Mouse (Mus musculus) kidney, embryonic 15.5 days (tissue): ENCODE measurements around the gene Tbc1d12. TPM values are rescaled to one million over a fixed set of nuclear protein-coding genes. Genes with fewer than 3 reads are reported as not detected.
A peak's percentile ranks its signal among the peaks of the same experiment; 100 is the strongest.
"Not testable (repeated sequence)": the region's sequence is repeated elsewhere in the genome, so short reads cannot be mapped to it uniquely, and the experiment has no call there.

Experiments
- ATAC-seq: fragments of 200-750 bp; cut with Nextera tagmentation; replicated peaks from 2 replicates; pipeline ENCODE4 v1.8.0; 2017; ENCODE audit warnings: moderate TSS enrichment; ENCODE audit not compliant: low FRiP score
- H3K27ac ChIP-seq: fragments of 300-500 bp; sonication (generic); 2 replicates; pipeline ENCODE4 v1.5.1; 2015; ENCODE audit warnings: mild to moderate bottlenecking, inconsistent platforms
- H3K27me3 ChIP-seq: fragments of 300-500 bp; sonication (generic); 2 replicates; pipeline ENCODE4 v1.6.1; 2015; ENCODE audit warnings: inconsistent platforms
- H3K36me3 ChIP-seq: fragments of 300-500 bp; sonication (generic); 2 replicates; pipeline ENCODE4 v1.6.1; 2015; ENCODE audit warnings: inconsistent platforms
- H3K4me1 ChIP-seq: fragments of 300-500 bp; sonication (generic); 2 replicates; pipeline ENCODE4 v1.6.1; 2015; ENCODE audit warnings: inconsistent platforms
- H3K4me2 ChIP-seq: fragments of 300-500 bp; sonication (generic); 2 replicates; pipeline ENCODE4 v1.6.1; 2015; ENCODE audit warnings: moderate library complexity, mild to moderate bottlenecking, inconsistent platforms
- H3K4me3 ChIP-seq: fragments of 300-500 bp; sonication (generic); replicated peaks from 2 replicates; pipeline ENCODE4 v1.5.1; 2015; ENCODE audit warnings: mild to moderate bottlenecking, inconsistent platforms
- H3K9ac ChIP-seq: fragments of 300-500 bp; sonication (generic); 2 replicates; pipeline ENCODE4 v1.6.1; 2015; ENCODE audit warnings: mild to moderate bottlenecking, inconsistent platforms
- H3K9me3 ChIP-seq: fragments of 300-500 bp; sonication (generic); replicated peaks from 2 replicates; pipeline ENCODE4 v1.6.1; 2016; ENCODE audit warnings: inconsistent platforms
- WGBS: fragments of 180-500 bp; shearing (Covaris S2); methylation state at CpG from one replicate; pipeline ENCODE4 v1.1.7; 2015; ENCODE audit warnings: mixed read lengths; 5-methylcytosine and 5-hydroxymethylcytosine counted together
- polyA plus RNA-seq: library from polyadenylated mRNA; unstranded; fragments of >200 nt; fragmentation: Nextera tagmentation; extraction: Ambion mirVana; gene quantifications from 2 replicates; pipeline ENCODE4 v1.2.1, GENCODE M21; 2015

The Tbc1d12 gene
- polyA plus RNA-seq, 1 experiment from 2014 or later, result 2.4 TPM

DNA sequence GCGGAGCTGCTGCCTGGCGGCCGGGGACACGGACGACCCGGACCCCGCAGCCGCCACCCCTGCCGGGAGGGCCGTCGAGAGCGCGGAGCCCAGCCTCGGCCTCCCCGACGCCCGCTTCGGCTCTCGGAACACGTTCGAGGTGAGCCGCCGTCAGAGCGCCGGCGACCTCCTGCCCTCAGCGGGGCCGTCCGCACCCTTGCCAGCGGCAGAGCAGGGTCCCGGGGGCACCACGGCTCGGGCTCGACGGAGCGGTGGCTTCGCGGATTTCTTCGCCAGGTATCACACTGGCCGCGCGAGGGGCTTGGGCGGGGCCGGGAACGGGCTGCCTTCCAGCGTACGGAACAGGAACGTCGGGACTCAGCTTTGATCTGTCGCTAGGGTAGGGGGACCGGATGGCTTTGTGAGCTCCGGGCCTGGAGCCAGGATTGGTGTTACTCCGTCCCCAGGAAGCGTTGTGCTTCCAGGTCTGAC, 827 bp downstream of the Tbc1d12 start:
- H3K4me1 ChIP-seq, result peaks cover 11% of the 10 kb centered on the region; the same call in 1 of the 2 replicates
- WGBS, result under 1% methylated on average over 54 of the region's 54 CpGs
- H3K27me3 ChIP-seq, result no peaks in the 10 kb centered on the region
- H3K4me3 ChIP-seq, result peak overlapping the region; percentile 86
- H3K36me3 ChIP-seq, result no peaks in the 10 kb centered on the region
- peak overlapping the region; percentile 75 for H3K4me2 ChIP-seq
- H3K9me3 ChIP-seq, result no peaks in the 10 kb centered on the region
- H3K27ac ChIP-seq, result peak overlapping the region; percentile 88
- peak overlapping the region; percentile 85 for H3K9ac ChIP-seq
- ATAC-seq, result peak; percentile 68

DNA sequence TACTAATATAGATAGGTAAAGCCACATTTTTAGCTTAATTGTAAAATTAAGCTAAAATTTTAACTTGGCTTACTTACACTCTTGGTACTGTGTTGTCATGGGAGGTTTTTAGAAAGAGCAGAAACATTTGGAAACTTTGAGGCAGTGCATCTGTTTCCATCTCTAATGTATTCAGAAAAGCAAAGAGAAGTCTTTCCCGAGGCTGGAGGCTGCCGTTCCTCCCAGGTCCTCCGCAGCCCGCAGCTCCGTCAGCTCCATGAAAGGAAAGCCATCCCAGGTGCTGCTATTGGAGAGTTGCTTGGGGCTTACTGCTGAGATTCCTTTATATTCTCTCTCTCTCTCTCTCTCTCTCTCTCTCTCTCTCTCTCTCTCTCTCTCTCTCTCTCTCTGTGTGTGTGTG, 8.4 kb downstream of the Tbc1d12 start:
- WGBS, result 82% methylated on average over 5 of the region's 5 CpGs
- H3K4me2 ChIP-seq, result no peak overlapping the region
- no peak overlapping the region for H3K4me3 ChIP-seq
- H3K9me3 ChIP-seq, result no peaks in the 10 kb centered on the region
- no peak overlapping the region for H3K27ac ChIP-seq
- no peak for ATAC-seq
- no peaks in the 10 kb centered on the region for H3K36me3 ChIP-seq
- H3K27me3 ChIP-seq, result no peaks in the 10 kb centered on the region
- H3K4me1 ChIP-seq, result no peaks in the 10 kb centered on the region
- no peak overlapping the region for H3K9ac ChIP-seq

DNA sequence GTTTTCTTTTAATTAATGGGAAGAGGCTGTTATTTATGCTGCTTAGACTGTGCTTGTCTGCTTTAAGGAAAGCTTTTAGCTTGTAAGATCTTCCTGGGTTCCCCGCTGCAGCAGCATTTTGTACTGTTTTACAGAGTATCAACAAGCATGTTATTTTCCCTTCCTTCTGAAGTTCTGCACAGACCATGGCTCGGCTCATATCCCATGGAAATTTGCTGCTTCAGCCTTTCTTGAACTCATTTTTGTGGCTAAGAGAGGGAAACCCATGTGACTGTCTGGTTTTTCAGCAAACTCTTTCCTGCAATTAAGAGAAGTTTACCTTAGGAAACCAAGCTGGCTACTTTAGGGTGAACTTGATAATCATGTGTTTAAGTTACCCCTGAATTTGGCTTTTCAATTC, 10.0 kb downstream of the Tbc1d12 start:
- Histone ChIP-seq H3K36me3 (no peaks in the 10 kb centered on the region), H3K4me1 (no peaks in the 10 kb centered on the region), H3K9ac (no peak overlapping the region), H3K4me2 (no peak overlapping the region), H3K9me3 (no peaks in the 10 kb centered on the region), H3K4me3 (no peak overlapping the region), H3K27ac (no peak overlapping the region), H3K27me3 (no peaks in the 10 kb centered on the region)
- 63% methylated on average over 2 of the region's 2 CpGs for WGBS
- ATAC-seq, result no peak

DNA sequence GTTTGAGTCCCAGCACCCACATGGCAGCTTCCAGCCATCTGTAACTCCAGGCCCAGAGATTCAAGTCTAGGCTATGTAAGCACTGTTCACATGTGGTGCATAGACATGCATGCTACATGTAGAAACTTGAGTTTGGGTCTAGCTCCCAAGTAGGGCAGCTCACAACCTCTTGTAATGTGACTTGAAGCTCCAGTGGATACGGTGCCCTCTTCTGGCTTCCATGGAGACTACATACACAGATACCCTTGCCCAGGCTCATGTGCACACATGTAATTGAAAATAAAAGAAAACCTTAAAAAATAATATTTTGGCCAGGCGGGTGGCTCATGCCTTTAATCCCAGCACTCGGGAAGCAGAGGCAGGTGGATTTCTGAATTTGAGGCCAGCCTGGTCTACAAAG, 21.8 kb downstream of the Tbc1d12 start:
- 95% methylated on average over 3 of the region's 3 CpGs for WGBS
- ATAC-seq, result no peak

DNA sequence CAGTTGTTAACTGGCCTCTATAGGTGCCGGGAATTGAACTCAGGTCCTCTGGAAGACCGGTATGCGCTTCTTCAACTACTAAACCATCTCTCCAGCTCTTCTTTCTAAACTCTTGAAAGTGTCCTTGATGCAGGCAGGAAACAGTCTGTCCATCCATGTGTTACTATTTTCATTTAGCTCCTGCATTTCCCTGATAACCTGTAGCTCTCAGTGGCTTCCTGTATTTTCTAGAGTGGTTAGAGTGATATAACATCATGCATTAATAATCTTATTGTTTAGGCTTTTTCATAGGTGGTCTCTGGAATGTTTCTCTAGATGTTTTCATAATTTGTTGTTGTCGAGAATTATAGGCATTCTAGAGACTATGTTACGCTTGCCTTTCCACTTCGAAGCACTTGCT, 26.1 kb downstream of the Tbc1d12 start:
- WGBS, result 94% methylated on average over 6 of the region's 6 CpGs

More for the DNA sequence above, 21.8 kb downstream of the Tbc1d12 start:
- Histone ChIP-seq H3K4me1 (no peaks in the 10 kb centered on the region), H3K36me3 (no peaks in the 10 kb centered on the region), H3K27ac (no peak overlapping the region), H3K4me2 (no peak overlapping the region), H3K4me3 (no peak overlapping the region), H3K27me3 (no peaks in the 10 kb centered on the region), H3K9me3 (no peaks in the 10 kb centered on the region), H3K9ac (no peak overlapping the region)

DNA sequence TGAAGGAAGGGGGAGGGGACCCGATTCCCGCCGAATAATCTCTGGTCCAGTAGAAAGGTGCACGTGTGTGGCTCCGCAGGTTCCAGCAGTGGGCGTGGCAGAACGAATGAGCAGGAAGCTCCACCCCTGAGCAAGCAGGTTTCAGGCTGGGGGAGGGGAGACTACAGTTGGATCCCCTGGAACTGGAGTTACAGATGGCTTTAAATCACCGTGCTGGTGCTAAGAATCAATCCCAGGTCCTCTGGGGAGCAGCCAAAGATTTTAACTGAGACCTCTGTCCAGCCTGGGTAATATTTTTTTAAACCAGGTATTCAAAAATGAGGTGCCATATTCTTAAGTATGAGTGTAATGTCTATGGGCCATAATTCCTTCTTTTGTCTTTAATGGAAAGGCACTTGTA, 38.4 kb downstream of the Tbc1d12 start:
- not testable (repeated sequence) for H3K27ac ChIP-seq, ATAC-seq, H3K4me3 ChIP-seq, H3K4me2 ChIP-seq, H3K27me3 ChIP-seq, H3K9me3 ChIP-seq, H3K4me1 ChIP-seq, H3K36me3 ChIP-seq, H3K9ac ChIP-seq
- WGBS, result 83% methylated on average over 3 of the region's 8 CpGs

More for the DNA sequence above, 26.1 kb downstream of the Tbc1d12 start:
- Histone ChIP-seq H3K4me3 (no peak overlapping the region), H3K36me3 (no peaks in the 10 kb centered on the region), H3K4me2 (no peak overlapping the region), H3K4me1 (no peaks in the 10 kb centered on the region), H3K9me3 (no peaks in the 10 kb centered on the region), H3K27ac (no peak overlapping the region), H3K9ac (no peak overlapping the region), H3K27me3 (no peaks in the 10 kb centered on the region)
- no peak for ATAC-seq

DNA sequence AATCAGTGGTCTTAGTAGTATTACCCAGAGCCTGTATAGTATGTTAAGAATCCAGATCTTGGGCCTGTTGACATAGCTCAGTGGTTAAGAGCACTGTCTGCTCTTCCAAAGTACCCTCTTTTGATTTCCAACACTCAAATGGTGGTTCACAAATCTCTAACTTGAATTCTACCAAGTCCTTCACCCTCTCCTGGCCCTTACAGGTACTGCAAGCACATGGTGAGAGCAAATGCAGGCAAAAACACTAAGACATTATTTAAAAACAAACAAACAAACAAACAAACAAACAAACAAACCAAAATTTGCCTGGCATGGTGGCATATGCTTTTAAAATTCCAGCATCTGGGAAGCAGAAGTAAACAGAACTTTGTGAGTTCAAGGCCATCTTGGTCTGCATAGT, 43.9 kb downstream of the Tbc1d12 start:
- Histone ChIP-seq H3K4me3 (no peak overlapping the region), H3K36me3 (no peaks in the 10 kb centered on the region; the same call in 1 of the 2 replicates), H3K27ac (no peak overlapping the region), H3K9me3 (no peaks in the 10 kb centered on the region), H3K4me2 (no peak overlapping the region), H3K9ac (no peak overlapping the region), H3K27me3 (no peaks in the 10 kb centered on the region), H3K4me1 (0 out of 2 replicates have a peak, but pooled peaks cover 3% of the 10 kb centered on the region)
- no peak for ATAC-seq

DNA sequence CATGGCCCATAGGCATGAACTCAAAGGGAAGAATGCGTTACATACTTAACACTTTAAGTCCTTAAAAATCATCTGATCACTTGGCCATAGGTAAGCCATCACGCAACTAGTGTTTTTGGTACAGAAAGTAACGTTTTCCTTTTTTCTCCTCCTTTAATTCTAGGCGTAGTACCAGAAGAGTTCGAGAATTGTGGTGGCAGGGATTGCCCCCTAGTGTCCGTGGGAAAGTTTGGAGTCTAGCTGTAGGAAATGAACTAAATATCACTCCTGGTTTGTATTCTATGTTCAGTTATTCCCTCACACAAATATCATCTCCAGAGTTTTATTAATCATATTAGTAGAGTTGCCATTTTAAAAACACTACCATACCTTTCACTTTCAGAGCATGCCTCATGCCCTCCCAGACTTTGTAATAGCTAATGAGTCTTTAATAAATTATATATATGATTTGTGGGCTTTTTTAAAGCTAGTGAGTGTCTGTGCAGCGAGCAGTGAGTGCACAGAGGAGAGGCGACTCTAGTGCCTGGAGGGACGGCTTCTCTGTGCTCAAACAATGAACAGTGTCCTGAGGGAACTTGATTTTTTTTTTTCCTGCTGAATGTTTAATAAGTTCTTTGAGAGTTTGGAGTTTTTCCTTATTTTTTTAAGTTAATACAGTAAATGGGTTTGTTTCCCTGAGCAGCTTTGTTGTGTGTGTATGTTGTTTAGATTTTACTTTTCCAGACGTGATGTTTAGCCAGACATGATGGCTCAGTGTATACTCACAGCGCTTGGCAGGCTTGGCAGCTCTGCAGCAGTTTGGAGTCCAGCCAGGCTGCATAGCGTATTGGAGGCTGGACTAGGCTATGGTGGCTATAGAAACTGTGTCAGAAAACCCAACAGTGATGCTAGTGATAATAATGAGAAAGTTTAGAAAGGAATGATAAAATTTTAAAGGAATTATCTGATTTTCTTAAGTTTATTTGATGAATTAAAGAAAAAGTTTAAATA, 65.1 kb downstream of the Tbc1d12 start:
- Histone ChIP-seq H3K27ac (no peak overlapping the region), H3K4me1 (no peaks in the 10 kb centered on the region), H3K4me2 (no peak overlapping the region), H3K9ac (no peak overlapping the region), H3K9me3 (no peaks in the 10 kb centered on the region), H3K4me3 (no peak overlapping the region), H3K27me3 (no peaks in the 10 kb centered on the region), H3K36me3 (peaks cover 5% of the 10 kb centered on the region; the same call in 1 of the 2 replicates)
- ATAC-seq, result no peak
- WGBS, result 79% methylated on average over 12 of the region's 12 CpGs

DNA sequence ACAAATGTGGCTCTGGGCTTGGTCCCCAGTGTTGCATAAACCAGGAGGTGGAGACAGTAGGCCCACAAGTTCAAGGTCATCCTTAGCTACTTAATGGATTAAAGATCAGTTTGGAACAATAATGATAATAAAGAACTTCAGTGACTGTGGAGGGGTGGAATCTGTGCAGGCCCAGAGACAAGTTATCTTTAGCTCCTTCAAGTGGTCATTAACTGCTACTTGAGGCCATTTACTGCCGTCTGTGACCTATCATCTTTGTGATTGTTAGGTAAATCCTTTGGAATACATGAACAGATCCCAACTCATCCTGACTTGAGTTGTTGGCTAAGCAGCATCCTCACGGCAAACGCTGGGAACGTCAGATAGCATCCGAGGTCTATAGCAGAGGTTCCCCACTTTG, 66.1 kb downstream of the Tbc1d12 start:
- no peak for ATAC-seq

DNA sequence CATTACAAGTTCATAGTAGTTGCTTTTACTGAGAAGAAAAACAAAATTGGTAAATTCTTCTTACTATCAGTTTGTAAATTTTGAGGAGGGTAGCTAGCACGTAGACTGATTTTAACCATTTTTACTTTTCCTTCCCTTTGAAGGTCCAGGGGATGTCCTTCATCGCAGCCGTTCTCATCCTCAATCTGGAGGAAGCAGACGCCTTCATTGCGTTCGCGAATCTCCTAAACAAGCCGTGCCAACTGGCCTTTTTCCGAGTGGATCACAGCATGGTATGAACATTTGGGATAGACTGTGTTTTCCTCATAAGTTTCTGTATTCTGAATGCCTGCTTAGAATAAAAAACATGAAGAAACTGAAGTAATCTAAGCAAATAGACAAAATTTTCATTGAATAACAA, 77.4 kb downstream of the Tbc1d12 start:
- ATAC-seq, result no peak
- no peak overlapping the region for H3K9ac ChIP-seq
- H3K4me3 ChIP-seq, result no peak overlapping the region
- H3K27me3 ChIP-seq, result no peaks in the 10 kb centered on the region
- no peaks in the 10 kb centered on the region for H3K4me1 ChIP-seq
- no peak overlapping the region for H3K4me2 ChIP-seq
- H3K27ac ChIP-seq, result no peak overlapping the region
- 92% methylated on average over 9 of the region's 9 CpGs for WGBS
- no peaks in the 10 kb centered on the region for H3K9me3 ChIP-seq
- peaks cover 41% of the 10 kb centered on the region for H3K36me3 ChIP-seq

More for the DNA sequence above, 66.1 kb downstream of the Tbc1d12 start:
- H3K9me3 ChIP-seq, result no peaks in the 10 kb centered on the region
- H3K27me3 ChIP-seq, result no peaks in the 10 kb centered on the region
- H3K4me1 ChIP-seq, result no peaks in the 10 kb centered on the region
- H3K9ac ChIP-seq, result no peak overlapping the region
- 95% methylated on average over 5 of the region's 5 CpGs for WGBS
- H3K27ac ChIP-seq, result no peak overlapping the region
- no peak overlapping the region for H3K4me2 ChIP-seq
- 0 out of 2 replicates have a peak, but pooled peaks cover 5% of the 10 kb centered on the region for H3K36me3 ChIP-seq
- no peak overlapping the region for H3K4me3 ChIP-seq

DNA sequence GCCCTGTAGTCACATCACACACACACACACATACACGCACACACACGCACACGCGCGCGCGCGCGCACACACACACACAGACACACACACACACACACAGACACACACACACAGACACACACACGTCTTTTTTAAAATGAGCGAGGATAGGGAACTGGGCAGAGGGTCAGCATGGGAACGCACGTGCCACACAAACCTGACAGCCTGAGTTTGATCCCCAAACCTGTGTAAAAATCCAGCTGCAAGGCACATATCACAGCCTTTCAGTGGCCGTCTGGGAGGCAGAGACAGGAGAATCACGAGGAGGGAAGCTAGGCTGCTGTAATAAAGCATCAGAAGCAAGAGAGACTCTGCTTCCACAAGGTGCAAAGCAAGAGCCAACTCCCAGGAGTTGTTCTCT, 78.5 kb downstream of the Tbc1d12 start:
- no peak for ATAC-seq
- WGBS, result 88% methylated on average over 15 of the region's 15 CpGs

DNA sequence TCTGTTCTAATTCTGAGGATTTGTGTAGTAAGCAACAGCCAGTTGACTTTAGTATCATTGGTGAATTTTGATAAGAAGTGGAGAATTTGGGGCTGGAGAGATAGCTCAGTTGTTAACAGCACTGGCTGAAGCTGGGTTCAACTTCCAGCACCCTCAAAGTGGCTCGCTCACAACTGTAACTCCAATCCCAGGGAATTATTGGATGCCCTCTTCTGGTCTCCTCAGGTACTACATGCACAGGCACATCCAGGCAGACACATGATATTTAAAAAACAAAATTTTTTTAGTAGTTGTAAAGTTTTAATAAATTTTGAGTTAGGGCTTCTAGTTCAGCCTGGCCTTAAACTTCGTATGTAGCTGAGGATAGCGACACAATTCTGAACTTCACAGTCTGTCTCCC, 79.3 kb downstream of the Tbc1d12 start:
- no peak overlapping the region for H3K4me3 ChIP-seq
- H3K9ac ChIP-seq, result no peak overlapping the region
- no peaks in the 10 kb centered on the region for H3K4me1 ChIP-seq
- H3K27ac ChIP-seq, result no peak overlapping the region
- no peak for ATAC-seq
- H3K9me3 ChIP-seq, result no peaks in the 10 kb centered on the region
- peaks cover 49% of the 10 kb centered on the region for H3K36me3 ChIP-seq
- no peak overlapping the region for H3K4me2 ChIP-seq
- no peaks in the 10 kb centered on the region for H3K27me3 ChIP-seq
- WGBS, result 51% methylated on average over 3 of the region's 3 CpGs

More for the DNA sequence above, 78.5 kb downstream of the Tbc1d12 start:
- no peaks in the 10 kb centered on the region for H3K9me3 ChIP-seq
- H3K4me3 ChIP-seq, result no peak overlapping the region
- no peak overlapping the region for H3K27ac ChIP-seq
- no peaks in the 10 kb centered on the region for H3K27me3 ChIP-seq
- H3K36me3 ChIP-seq, result peaks cover 45% of the 10 kb centered on the region
- H3K4me2 ChIP-seq, result no peak overlapping the region
- H3K4me1 ChIP-seq, result no peaks in the 10 kb centered on the region
- no peak overlapping the region for H3K9ac ChIP-seq
